Mouse (Mus musculus) fibroblast of lung, adult 2 months (primary cell): ENCODE data around the gene Sox1.

Experiments
- DNase-seq: peaks from one replicate; pipeline ENCODE4 v3.0.0-alpha.2; 2011; ENCODE audit warnings: low read depth

Gene Sox1

DNA sequence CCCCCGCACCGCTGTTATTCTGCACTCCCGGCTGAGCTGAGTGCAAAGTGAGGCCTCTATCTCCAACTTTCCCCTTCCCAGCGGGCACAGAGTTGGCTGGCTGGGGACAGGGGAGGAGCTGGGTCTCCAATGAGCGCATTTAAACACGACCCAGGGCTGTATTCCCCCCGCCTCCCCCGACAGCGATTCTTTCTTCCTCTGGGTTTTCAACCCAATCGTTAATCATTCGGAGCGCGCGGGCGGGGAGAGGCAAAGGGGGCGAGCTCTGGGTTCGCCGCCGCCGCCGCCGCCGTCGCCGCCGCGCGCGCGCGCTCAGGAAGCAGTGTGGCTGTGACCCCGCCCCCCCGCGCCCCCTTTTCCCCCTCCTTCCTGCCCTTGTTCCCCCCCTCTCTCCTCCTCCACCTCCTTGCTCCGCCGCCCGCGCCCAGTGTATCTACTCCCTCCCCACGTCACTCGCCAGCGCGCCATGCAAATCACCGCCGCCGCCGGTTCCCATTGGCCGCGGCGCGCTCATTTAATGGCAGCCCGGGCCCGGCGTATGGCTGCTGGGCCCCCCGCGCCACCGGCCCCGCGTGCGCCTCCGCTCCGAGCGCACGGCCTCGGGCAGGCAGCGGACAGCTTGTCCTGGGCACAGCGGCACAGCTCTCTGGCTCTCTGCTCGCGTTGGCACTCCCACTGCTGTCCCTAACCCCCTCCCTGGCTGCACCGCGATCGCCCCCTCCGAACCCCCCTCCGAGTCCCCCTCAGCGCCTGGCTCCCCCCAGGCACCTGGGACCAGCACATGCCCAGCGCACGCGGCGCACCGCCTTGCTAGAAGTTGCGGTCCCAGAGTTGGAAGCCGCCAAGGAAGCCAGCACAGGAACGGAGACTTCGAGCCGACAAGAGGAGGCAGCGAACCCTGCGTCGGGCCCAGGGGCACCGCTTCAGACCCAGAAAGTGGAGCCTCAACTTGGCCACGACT lies at the start of gene Sox1:
Gene Sox1 (plus strand): TSS at position 225 of the 961 bp plus-strand sequence.
- DNase-seq: no peak

DNA sequence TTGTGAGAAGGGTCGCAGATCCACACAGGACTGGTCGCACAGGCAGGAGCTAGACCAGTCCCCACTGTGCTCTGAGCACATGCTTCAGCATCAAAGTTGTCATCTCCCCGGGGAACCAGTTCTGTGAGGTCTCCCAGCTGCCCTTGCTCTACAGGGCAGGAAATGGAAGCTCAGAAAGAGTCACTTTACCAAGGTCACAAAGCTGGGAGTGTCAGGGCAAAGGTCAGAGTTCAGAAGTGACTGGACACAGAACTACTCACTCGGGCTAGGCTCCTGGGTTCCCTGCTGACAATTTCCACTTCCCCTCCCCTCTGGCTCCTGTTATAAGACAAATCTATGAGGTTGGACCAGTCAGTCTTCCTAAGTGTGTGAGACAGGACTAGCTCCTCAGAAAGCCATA lies 49.2 kb upstream of the Sox1 start:
- no peak for DNase-seq

DNA sequence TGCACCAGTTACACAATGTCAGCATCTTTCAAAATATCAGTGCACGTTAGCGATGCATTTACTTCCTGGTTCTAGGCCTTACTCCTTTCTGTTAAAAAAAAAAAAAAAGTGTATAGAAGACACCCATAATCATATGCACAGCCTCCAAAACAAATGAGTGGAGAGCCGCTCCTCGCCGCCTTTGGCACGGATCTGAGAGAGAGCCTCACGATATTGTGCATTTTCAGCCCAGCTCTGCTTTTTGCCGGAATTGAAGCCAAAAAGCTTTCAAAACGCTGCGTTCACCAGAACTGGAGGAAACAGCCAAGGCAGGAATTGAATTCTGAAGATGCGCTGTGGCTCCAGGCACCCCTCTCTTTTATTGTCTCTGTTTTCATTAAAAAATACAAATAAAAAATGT lies 48.2 kb upstream of the Sox1 start:
- DNase-seq: no peak

DNA sequence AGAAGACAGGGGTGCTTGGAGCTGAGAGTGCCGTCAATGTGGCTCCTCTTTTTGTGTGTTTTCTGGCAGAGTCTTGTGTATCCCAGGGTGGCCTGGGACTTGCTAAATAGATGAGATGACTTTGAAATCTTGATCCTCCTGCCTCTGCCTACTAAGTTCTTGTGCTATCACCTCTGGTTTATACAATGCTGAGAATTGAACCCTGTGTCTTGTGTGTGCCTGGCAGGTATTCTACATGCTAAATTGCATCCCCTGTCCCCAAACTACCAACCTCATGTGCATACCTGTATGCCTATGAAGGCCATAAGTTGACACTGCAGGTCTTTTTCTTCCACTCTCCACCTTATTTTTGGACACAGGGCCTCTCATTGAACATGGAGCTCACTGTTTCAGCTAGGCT lies 46.8 kb upstream of the Sox1 start:
- DNase-seq: no peak

DNA sequence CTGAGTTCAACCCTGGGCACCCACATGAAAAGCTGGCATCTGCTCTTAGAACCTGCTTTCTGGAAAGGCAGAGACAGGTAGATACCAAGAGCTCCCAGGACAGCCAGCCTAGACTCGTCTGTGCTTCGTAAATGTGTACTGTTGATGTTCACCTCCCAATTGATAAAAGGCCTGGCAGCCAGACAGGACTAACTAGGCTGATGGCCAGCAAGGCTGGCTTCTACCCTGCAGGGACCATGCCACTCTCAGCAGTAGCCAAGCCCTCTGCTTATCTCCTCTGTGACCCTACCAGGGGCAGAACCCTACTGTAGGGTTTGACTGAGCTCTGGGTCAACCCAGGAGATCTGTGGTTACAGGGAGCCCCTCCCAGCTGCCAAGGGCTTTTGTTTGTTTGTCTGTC lies 45.5 kb upstream of the Sox1 start:
- no peak for DNase-seq

DNA sequence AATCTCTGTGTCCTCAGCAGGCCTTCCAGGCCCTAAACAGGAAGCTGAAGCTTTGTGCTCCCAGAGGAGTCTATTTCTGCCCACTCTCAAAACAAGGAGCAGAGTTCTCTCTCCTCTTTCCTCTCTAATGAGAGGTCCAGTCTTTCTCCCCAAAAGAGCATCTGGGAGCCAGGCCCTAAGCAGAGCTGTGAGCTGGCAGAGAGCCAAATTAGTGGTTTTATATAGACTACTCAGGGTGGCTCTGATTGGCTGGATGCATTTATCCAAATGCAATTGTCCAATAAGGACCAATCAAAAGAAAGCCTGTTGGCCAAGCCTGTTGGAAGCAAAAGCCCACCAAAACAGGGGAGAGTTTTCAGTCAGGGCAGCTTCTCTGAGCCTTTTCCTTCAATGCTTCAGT lies 44.0 kb upstream of the Sox1 start:
- no peak for DNase-seq

DNA sequence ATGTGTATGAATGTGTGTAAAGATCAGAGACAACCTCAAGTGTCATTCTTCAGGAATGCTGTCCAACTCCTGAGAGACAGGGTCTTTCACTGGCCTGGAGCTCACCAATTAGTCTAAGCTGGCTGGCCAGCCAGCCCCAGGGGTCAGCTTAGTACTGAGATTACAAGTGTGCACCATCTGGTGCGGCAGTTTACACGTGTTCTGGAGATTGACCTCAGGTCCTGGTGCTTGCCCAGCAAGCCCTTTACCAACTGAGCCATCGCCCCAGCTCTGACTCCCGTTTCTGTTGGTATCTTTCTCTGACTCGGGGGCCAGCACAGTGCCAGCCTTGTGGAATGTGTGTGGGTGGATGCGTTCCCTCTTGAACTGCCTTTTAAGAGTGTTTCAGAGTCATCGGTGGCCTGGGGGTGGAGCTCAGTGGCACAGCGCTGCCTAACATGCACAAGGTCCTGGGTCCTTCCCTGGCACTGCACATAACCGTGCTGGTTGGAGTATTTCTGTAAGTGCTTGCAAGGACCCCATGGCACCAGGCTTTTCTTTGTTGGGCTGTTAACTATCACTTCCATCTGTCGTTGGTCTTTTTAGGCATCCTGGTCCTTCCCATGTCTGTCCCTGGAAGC lies 40.6 kb upstream of the Sox1 start:
- no peak for DNase-seq

DNA sequence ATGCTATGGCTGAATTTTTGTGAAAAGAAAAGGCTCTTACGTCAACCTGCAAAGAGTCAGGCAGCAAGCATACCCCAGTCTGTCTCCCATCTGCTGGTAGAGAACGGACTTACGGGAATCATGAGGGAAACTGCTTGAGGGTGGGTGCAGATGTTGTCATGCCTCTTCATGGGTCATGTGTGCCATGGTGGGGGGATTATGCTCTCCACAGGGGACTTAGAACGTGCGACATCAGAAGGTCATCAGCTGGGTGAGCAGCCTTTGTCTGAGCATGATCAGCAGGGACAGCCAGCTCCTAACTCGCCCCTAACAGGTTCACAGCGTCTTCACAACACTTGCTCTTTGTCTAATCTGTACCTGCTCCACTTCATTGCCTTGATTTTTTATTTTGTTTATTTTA lies 26.9 kb upstream of the Sox1 start:
- no peak for DNase-seq

DNA sequence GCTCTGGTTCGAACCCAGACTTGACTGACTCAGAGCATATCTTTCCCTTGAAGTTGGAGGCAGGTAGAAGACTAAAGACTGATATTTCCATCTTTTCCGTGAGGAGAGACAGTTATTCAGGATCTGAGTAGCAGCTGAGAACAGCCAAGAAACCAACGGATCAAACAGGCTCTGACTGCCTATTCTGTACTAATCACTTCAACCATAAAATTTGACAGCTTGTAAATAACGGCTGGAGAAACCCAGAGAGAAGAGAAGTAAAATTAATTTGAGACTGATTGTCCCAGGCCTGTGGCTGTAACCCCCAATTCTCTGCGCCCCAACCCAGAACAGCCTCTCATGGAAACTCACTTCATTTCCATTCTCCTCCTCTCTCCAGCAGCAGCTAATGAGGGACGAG lies 26.2 kb upstream of the Sox1 start:
- DNase-seq: no peak

DNA sequence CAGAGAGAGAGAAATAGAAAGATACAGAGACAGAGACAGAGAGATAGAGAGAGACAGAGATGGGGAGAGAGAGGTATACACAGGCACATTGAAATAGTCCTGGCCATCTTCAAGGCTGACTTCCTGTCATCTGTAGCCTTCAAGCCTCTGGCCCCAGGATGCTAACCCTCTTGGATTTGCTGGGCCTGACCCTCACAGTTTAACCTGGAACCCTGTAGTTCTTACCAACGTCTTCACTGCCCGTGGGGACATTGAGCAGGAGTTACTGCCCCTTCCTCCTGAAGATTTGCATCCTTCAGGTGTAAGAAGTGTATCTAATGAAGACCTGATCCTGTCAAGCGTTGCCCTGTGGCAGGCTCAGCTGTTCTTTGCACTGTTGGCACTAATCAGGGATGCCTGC lies 14.0 kb upstream of the Sox1 start:
- no peak for DNase-seq

DNA sequence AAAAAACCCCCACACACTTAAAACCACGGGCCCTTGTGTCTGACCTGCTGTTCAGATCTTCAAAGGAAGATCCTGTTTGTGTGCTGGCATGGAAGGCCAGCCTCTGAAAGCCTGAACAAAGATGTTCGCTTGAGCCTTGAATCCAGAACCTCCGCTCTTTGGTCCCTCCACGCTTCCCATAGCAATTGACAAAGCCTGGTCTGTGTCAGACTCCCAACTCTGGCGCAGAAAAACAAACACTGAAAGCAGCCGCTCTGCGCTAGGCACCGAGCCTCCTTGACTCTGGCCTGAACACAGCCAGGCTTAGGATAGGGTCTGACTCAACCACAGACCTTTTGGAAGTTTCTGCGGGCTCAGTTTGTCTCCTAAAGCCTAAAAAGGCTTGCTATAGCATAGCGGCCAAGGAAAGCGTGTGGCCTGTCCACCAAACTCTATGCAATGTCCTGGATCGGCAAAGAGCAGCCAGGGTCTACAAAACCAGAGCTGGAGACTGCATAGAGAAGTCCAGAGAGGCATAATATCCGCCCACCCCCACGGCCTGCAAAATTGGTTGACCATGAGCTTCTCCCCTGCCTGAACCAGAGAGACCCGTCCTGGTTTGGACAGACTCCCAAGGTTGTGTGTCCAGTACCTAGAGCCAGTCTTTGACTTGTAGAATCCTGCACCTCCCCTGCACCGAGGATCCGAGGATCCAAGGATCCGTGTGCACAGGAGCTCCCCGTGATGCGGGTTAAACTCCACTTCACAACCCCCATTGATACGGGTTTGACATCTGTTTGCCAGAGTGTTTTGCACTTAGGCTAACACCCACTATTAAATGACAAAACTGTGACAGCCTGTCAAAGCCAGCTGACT lies 12.2 kb upstream of the Sox1 start:
- no peak for DNase-seq

DNA sequence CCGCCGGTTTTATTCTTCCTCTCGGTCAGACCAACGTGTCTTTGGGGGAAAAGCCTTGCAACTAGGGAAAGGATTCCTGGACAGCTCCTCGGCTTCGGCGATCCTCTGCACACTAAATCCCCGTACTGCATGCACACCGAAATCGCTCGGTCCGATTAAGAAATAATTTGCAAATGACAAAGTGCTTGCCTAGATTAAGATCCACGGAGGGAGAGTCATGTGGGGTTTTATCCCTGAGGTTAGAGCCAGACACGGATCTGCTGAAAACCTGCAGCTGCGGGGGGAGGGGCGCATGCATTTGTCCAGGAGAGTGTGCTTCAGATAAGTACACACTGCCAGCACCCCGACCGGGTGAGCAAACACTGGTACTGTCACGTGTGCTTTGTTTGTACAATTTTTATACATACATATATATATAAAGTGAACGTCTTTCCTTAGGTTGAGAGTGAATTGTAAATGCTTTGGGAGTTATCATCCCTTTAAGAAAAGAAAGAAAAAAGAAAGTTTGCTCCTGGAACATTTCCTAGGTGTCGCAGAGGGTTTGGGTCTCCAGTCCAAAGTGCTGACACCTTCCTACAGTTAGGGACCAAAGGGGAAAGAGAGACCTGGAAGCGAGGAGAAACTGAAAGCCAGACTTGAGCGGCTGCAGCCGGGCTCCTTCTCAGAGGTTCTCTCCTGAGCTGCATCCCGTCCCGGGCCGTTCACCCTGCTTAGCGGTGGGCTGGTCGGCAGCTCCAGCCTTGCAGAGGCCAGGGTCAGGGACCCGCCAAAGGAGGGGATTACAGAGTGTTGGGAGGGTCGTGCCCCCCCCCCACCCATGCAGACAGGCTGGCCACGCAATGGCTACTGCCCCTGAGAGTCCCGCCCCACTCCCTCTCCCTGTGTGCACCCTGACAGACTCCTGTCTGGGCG lies 10.9 kb upstream of the Sox1 start:
- no peak for DNase-seq

DNA sequence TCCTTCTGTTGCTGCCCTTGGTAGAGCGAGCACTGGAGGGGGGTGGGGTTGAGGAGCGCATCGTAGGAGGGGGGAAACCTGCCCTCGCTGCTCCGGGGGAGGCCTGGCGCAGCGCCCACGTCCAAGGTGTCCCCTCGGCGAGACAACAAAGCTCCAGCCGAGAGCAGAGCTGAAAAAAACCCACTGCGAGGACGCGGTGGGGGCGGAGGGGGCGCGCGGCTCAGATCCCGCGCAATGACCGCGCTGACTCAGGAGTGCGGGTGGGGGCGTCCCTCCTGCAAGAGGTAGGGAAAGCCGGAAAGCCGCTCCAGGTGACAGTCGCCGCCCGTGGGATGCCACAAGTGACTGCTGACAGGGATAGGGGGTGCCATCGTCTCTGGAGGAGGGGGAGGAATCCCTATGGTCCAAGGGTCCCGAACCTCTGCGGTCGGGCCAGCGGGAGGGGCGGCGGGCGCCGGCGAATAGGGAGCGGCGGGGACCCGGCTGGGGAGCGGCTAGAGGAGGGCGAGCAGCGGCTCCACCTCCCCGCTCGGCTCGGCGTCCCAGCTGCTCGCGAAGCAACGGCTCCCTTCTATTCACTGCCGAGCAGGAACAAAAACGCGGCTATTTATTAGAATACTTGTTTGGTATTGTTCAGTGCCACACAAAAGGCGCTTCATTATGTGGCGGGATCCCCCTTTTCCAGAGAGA lies 10.0 kb upstream of the Sox1 start:
- no peak for DNase-seq

DNA sequence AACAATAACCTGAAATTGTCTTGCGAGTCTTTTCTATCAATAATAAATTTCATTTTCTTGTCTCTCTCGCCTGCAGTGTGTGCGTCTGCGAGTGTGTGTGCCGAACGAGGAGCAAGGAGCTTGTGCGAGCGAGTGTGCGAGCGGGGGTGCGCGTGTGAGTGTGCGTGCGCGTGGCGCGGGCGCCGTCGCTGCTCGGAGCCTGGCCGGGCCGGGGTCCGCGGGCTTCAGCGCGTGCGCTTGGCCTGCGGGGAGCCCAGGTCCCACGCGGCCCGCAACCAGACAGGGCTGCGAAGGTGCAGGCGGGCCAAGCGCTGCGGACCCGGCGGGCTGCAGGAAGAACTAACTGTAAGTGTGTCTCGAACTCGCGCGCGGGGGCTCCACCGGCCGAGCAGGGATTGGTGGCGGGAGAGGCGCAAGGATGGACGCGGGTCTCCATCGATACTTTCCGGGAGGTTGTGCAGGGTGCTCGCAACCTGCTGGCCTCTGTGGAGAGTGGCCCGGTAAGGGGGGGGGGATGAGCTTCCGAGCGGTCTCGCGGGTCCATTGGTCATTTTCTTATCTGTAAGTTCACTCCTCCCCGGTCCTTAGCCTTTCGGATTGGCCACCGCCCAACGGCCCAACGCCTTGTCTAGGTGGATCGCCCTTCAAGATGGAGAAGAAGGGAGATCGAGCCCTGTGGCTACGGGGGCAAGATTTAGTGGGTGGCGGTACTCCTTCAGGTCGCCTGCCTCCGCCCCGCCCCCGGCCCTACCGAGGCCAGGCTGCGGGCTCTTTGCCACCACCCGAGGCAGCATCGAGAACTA lies 9.2 kb upstream of the Sox1 start:
- DNase-seq: no peak

DNA sequence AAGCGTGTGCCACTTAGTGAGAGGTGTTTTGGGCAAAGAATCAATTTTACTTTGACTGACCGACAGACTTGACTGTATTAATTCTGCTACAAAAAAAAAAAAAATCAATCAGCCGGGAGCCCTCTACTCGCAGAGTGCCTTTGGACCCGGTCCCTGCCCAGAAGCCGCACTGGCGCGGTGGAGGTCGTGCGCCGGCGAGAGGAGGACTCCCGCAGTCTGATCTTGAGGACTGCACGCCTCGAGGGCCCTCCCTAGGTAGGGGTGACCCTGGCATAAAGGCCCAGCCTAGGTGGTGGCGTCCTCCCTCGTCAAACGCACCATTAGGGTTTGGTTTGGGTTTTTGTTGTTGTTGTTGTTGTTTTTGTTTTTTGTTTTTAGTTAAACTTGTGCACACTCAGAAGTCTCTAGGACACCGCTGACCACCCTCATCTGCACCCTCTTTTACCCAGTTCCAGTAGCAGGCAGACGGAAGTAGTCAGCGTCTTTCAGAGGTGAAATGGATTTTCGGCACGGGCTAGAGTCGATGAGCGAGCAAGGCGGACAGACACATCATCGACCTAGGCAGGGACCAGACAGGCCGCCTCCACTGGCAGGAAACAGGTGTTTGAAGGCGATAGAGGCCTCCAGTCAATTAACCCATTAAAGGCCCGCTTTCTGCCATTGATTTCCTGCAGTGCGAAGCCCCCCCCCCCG lies 8.4 kb upstream of the Sox1 start:
- DNase-seq: no peak

DNA sequence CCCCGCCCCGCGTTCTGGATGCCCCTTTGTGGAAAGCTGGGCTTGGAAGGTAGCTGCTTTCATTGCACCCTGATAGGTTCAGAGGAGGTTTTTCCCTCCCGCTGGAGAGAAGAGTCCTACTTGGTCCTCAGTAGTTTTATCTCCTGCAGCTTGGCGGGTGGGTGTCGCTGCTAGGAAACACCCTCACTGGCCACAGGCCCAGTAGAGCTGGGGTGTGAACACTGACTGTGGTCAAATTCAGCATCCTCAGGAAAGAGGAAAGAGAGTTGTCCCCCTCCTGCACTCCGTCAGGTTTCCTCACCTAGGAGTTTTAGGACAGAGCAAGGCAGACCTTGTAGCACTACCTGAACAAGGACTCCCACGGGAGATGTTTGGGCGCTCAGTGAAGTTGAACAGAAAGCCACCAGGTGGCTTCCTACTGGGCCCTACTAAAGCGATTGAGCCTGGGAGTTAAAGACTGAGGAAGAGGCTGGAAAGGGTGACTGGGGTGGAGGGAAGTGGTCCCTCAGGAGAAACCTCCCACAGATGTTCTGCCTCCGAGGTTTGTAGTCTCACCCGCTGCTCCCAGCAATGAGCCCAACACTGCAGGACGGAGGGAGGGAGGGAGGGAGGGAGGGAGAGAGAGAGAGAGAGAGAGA lies 7.8 kb upstream of the Sox1 start:
- DNase-seq: no peak

DNA sequence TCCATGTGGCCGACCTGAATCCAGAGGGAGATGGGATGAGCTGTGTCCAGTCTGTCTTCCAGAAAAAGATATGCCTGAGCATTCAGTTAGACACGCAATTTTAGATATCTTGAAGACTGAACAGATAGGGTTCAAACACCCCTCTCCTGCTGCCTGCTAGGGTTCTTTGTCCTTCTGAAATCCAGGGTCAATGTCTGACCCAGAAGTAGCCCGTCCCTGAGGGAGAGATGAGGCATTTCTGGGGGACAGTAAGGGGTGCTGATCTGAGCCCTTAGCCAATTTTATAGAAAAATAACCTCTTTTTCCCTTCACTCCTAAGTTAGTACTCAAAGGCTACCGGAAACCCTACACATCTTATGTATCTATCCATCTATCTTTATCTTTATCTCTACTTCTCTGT lies 7.2 kb upstream of the Sox1 start:
- no peak for DNase-seq

DNA sequence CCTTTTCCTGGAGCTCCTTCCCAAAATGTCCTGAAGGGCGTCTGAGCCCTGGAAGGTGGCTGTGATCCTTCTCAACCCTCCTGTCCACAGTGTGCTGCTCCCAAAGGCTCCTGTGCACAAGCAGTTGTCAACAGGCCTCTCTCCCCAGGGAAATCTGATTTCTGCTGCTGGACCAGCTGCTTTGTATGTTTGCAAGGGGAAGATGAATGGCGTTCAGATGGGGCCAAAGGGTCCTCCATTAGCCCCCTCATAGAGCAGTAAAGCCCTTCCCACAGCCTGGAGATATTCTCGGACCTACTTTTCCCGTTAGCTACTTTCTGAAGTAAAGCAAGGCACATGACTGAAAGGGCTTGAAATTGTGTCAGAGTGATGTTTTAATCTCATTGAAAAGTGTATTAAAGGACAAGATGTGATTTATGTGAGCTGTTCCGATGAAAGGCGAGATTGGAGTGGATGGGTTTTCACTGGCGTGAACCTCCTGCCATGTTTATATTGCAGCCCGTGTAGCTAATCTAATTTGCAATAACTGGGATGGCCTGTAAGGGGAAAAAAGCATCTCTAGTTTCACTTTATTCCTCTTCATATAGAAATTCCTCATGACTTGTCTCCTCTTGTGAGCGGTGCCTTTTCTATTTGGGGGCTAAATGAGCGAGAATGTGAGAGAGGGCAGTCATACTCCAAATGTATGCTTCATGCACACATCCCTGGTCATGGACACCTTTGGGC lies 6.5 kb upstream of the Sox1 start:
- no peak for DNase-seq
